Mouse (Mus musculus) hindbrain, embryonic 15.5 days (tissue): ENCODE data around the gene Ndst2. TPM values are rescaled to one million over a fixed set of nuclear protein-coding genes. Genes with fewer than 3 reads are reported as not detected.

Source experiments
- ATAC-seq: fragments of 200-750 bp; cut with Nextera tagmentation; 2 replicates; pipeline ENCODE4 v1.8.0; 2017; ENCODE audit warnings: low read depth, moderate number of reproducible peaks, moderate TSS enrichment; ENCODE audit not compliant: low FRiP score
- H3K27ac ChIP-seq: fragments of 300-500 bp; sonication (generic); replicated peaks from 2 replicates; pipeline ENCODE4 v1.5.1; 2015; ENCODE audit warnings: mild to moderate bottlenecking, inconsistent platforms
- H3K27me3 ChIP-seq: fragments of 300-500 bp; sonication (generic); 2 replicates; pipeline ENCODE4 v1.6.1; 2015; ENCODE audit warnings: control low read depth, inconsistent platforms
- H3K36me3 ChIP-seq: fragments of 300-500 bp; sonication (generic); 2 replicates; pipeline ENCODE4 v1.6.1; 2015; ENCODE audit warnings: control low read depth, inconsistent platforms
- H3K4me1 ChIP-seq: fragments of 300-500 bp; sonication (generic); replicated peaks from 2 replicates; pipeline ENCODE4 v1.6.1; 2015; ENCODE audit warnings: control low read depth, inconsistent platforms
- H3K4me2 ChIP-seq: fragments of 300-500 bp; sonication (generic); 2 replicates; pipeline ENCODE4 v1.6.1; 2015; ENCODE audit warnings: moderate library complexity, mild to moderate bottlenecking, inconsistent platforms
- H3K4me3 ChIP-seq: fragments of 300-500 bp; sonication (generic); 2 replicates; pipeline ENCODE4 v1.5.1; 2015; ENCODE audit warnings: mild to moderate bottlenecking, inconsistent platforms
- H3K9ac ChIP-seq: fragments of 300-500 bp; sonication (generic); 2 replicates; pipeline ENCODE4 v1.6.1; 2015; ENCODE audit warnings: inconsistent platforms
- H3K9me3 ChIP-seq: fragments of 300-500 bp; sonication (generic); 2 replicates; pipeline ENCODE4 v1.6.1; 2016; ENCODE audit warnings: control low read depth, inconsistent platforms
- WGBS: fragments of 180-500 bp; shearing (Covaris S2); methylation state at CpG from one replicate; pipeline ENCODE4 v1.1.7; 2015; 5-methylcytosine and 5-hydroxymethylcytosine counted together
- polyA plus RNA-seq: library from polyadenylated mRNA; unstranded; fragments of >200 nt; fragmentation: Nextera tagmentation; extraction: Ambion mirVana; gene quantifications from 2 replicates; pipeline ENCODE4 v1.2.1, GENCODE M21; 2015

Ndst2 gene
- polyA plus RNA-seq, 1 experiment from 2014 or later, result 19.9 TPM

GRCm38 (mm10) chr14:20735892-20736390 lies 1.6 kb upstream of the Ndst2 start:
- Histone ChIP-seq H3K9ac (no peak overlapping the region), H3K36me3 (peaks cover 36% of the 10 kb centered on the region), H3K4me1 (peaks cover 18% of the 10 kb centered on the region), H3K27me3 (no peaks in the 10 kb centered on the region), H3K4me2 (no peak overlapping the region), H3K9me3 (no peaks in the 10 kb centered on the region), H3K4me3 (no peak overlapping the region), H3K27ac (0 out of 2 replicates have a peak overlapping the region, but pooled peaks have one; percentile 2)
- 84% methylated on average over 13 of the region's 13 CpGs for WGBS
- ATAC-seq, result no peak

DNA sequence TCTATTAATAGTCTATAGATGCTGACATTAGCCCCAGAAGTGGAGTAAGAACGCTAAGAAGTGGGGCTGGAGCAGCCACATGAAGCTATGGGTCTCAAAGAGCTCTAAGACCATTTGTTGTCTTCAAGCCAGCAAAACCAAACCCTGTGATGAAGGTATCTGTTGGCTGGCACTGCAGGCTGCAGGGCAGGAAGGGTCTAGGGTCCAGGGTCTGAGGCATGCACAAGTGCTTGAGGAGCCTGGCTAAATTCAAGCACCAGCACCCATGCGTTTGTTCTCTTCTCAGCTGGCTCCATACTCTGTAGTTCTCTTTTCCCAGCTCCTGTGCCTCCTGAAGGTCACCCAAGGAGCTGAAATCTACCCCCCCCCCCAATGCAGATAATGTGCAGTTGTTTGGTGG lies 690 bp upstream of the Ndst2 start:
- no peak for ATAC-seq
- Histone ChIP-seq H3K36me3 (peaks cover 44% of the 10 kb centered on the region), H3K9ac (no peak overlapping the region), H3K27me3 (no peaks in the 10 kb centered on the region), H3K27ac (peak overlapping the region; percentile 90), H3K9me3 (no peaks in the 10 kb centered on the region), H3K4me1 (peaks cover 18% of the 10 kb centered on the region), H3K4me2 (peak overlapping the region; percentile 81), H3K4me3 (0 out of 2 replicates have a peak overlapping the region, but pooled peaks have one; percentile 67)
- 63% methylated on average over 2 of the region's 2 CpGs for WGBS

DNA sequence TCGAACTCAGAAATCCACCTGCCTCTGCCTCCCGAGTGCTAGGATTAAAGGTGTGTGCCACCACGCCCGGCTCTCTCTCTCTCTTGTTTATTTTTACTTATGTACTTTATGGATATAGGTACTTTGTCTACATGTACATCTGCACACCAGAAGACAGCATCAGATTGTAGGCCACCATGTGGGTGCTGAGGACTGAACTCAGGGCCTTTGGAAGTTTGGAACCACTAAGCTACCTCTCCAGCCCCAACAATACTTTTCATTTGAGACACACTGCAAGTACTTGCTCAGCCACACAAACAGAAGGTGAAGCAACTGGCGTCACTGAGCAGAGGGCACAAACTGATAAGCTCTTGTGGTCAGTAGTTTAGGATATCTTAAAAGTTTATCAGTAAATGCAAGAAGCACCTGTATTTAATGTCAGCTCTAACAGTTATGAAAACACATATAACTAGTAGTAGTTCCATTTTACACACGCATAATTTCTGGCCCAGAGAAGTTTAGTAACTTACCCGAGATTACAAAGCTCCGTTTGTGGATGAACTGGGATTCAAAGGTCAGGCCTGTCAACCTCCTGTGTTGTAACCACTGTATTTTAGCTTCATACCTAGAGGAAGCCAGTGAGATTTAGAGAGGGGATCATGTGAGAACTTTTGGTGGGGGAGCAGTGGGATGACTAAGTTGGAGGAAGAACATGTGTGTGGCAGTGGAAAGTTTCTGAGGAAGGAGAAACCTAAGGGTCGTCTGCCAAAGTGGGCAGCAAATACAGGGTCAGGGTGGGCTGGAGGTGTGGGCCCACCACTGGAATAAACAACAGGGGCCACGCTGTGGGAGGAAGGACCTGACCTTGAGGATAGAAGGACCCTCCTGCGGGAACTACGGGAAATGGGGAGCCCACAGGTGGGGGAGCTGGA lies 1.1 kb downstream of the Ndst2 start:
- H3K9me3 ChIP-seq, result no peaks in the 10 kb centered on the region
- H3K27me3 ChIP-seq, result no peaks in the 10 kb centered on the region
- peak overlapping the region; percentile 90 for H3K27ac ChIP-seq
- peaks cover 18% of the 10 kb centered on the region for H3K4me1 ChIP-seq
- H3K36me3 ChIP-seq, result peaks cover 44% of the 10 kb centered on the region
- H3K4me2 ChIP-seq, result peak overlapping the region; percentile 81
- 50% methylated on average over 12 of the region's 12 CpGs for WGBS
- H3K4me3 ChIP-seq, result peak overlapping the region; percentile 67
- peak overlapping the region; percentile 79 for H3K9ac ChIP-seq
- no peak for ATAC-seq

DNA sequence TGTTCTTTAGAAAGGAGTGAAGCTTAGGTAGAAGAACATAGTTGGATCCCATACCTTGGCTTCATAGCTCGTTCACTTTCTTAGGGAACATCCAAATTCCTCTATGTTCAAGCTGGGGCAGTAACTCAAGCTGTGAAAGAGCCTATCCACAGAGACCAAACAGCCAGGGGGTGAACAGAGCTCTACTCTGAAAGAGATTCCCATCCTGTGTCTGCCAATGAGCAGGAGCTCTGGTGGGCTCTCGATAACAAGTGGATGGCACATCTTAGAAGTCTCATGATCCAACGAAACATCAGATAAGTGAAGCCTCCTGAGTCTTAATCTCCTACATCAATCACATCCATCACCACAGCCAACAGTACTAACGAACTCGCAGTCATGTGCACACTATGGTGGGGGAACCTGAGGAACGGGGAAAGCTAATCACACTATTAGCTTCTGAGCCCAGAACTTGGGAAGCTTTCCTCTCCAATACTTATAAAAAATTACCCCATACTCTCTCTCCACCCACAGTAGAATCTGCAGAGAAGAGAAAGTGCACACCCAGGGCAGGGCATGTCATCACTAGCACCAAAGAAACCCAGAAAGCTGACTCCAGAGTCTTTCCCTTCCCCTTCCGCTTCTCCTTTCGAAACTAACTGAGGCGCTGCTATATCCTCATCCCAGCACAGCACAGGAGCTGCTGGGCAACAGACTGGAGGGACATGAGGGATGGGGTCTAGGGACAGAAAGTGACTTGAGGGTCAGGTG lies 3.3 kb downstream of the Ndst2 start:
- Histone ChIP-seq H3K36me3 (peaks cover 49% of the 10 kb centered on the region), H3K9me3 (no peaks in the 10 kb centered on the region), H3K27me3 (no peaks in the 10 kb centered on the region), H3K4me2 (no peak overlapping the region), H3K27ac (no peak overlapping the region), H3K4me1 (peaks cover 18% of the 10 kb centered on the region), H3K4me3 (no peak overlapping the region), H3K9ac (no peak overlapping the region)
- ATAC-seq, result no peak
- WGBS, result 89% methylated on average over 9 of the region's 9 CpGs

DNA sequence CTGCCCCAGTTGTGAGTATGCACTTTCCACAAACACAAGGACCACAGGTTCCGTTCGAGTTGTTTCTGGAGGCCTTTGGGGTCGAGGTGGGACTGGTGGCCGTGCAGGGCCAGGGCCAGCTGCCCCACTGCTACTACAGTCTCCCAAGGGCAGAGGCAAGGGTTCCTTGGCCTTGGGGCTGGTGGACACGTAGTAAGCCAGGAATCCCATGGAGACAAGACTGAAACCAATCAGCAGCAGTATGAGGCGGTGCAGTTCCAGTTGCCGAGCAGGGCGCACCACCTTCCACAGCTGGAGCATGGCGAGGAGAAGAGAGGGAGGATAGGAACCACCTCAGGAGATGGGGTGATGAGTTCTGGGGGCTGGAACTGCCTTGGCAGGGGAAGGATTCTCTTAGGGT lies 4.5 kb downstream of the Ndst2 start:
- H3K4me2 ChIP-seq, result no peak overlapping the region
- H3K27me3 ChIP-seq, result no peaks in the 10 kb centered on the region
- no peak overlapping the region for H3K4me3 ChIP-seq
- H3K9me3 ChIP-seq, result no peaks in the 10 kb centered on the region
- 96% methylated on average over 9 of the region's 9 CpGs for WGBS
- no peak overlapping the region for H3K9ac ChIP-seq
- no peak overlapping the region for H3K27ac ChIP-seq
- H3K4me1 ChIP-seq, result peaks cover 14% of the 10 kb centered on the region
- ATAC-seq, result no peak
- H3K36me3 ChIP-seq, result peaks cover 57% of the 10 kb centered on the region

GRCm38 (mm10) chr14:20725660-20726339 lies 8.6 kb downstream of the Ndst2 start:
- Histone ChIP-seq H3K4me1 (no peaks in the 10 kb centered on the region), H3K9ac (no peak overlapping the region), H3K4me2 (no peak overlapping the region), H3K27me3 (no peaks in the 10 kb centered on the region), H3K36me3 (peaks cover 94% of the 10 kb centered on the region), H3K27ac (no peak overlapping the region), H3K9me3 (no peaks in the 10 kb centered on the region), H3K4me3 (no peak overlapping the region)
- ATAC-seq, result no peak
- WGBS, result 85% methylated on average over 6 of the region's 6 CpGs

DNA sequence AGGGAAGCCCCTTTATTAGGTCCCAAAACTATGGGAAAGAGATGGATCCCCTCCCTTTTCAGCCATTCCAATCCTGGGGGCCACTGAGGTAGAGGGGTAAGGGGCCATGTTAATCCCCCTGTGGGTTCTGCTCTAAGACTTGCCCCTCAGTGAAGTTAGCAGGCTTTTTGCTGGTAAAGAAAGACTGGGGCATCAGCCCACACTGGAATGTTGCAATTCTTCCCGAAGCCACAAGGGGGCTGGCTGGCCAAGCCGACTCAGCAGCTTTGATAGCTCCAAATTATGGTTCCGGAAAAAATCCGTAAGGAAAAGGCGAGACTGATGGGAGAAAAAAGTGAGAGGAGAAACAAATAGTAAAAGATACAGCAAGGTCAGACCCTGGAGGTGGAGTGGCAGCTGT lies 10.3 kb downstream of the Ndst2 start:
- 28% methylated on average over 5 of the region's 5 CpGs for WGBS
- H3K9me3 ChIP-seq, result no peaks in the 10 kb centered on the region
- no peak overlapping the region for H3K27ac ChIP-seq
- H3K4me2 ChIP-seq, result no peak overlapping the region
- H3K4me3 ChIP-seq, result no peak overlapping the region
- ATAC-seq, result no peak
- no peaks in the 10 kb centered on the region for H3K27me3 ChIP-seq
- H3K36me3 ChIP-seq, result peaks cover 94% of the 10 kb centered on the region
- H3K4me1 ChIP-seq, result no peaks in the 10 kb centered on the region
- H3K9ac ChIP-seq, result no peak overlapping the region

DNA sequence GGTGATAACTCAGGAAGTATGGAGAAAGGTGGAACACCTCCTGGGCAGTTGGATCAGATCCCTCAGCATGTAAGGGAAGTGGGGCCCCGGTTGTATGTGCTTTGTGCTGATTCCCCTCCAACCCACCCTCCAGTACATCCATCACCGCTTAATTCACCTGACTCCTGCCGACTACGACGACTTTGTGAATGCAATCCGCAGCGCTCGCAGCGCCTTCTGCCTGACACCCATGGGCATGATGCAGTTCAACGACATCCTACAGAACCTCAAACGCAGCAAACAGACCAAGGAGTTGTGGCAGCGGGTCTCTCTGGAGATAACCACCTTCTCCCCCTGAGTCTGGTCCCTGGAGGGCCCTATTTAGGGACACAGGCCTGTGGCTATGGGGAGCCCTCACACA lies 11.4 kb downstream of the Ndst2 start:
- 86% methylated on average over 12 of the region's 12 CpGs for WGBS
- no peak overlapping the region for H3K4me3 ChIP-seq
- no peak overlapping the region for H3K4me2 ChIP-seq
- peaks cover 94% of the 10 kb centered on the region for H3K36me3 ChIP-seq
- ATAC-seq, result no peak
- H3K9ac ChIP-seq, result no peak overlapping the region
- H3K9me3 ChIP-seq, result no peaks in the 10 kb centered on the region
- H3K27me3 ChIP-seq, result no peaks in the 10 kb centered on the region
- no peaks in the 10 kb centered on the region for H3K4me1 ChIP-seq
- H3K27ac ChIP-seq, result no peak overlapping the region

- WGBS, result 94% methylated on average over 4 of the region's 4 CpGs
- Histone ChIP-seq H3K27ac (no peak overlapping the region), H3K36me3 (peaks cover 95% of the 10 kb centered on the region), H3K9me3 (no peaks in the 10 kb centered on the region), H3K4me2 (no peak overlapping the region), H3K4me3 (no peak overlapping the region), H3K4me1 (no peaks in the 10 kb centered on the region), H3K9ac (no peak overlapping the region), H3K27me3 (no peaks in the 10 kb centered on the region)
- ATAC-seq, result peak; percentile 33; the same call in 1 of the 2 replicates
Measured at GRCm38 (mm10) chr14:20721371-20721770, 13.0 kb downstream of the Ndst2 start.

DNA sequence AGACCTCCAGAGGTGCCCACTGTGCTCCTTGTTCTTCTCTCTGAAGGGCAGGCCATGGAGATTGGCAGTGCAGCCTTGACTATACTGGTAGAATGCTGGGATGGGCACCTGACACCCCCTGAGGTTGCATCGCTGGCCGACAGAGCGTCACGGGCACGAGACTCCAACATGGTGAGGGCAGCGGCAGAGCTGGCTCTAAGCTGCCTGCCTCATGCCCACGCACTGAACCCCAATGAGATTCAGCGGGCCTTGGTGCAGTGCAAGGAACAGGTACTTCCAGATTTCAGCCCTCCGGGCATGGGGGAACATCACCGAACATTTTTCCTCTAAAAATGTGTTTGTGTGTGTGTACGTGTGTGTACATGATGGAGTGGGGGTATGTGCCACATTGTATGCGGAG lies 14.6 kb downstream of the Ndst2 start:
- no peaks in the 10 kb centered on the region for H3K9me3 ChIP-seq
- ATAC-seq, result no peak
- no peaks in the 10 kb centered on the region for H3K4me1 ChIP-seq
- H3K4me2 ChIP-seq, result no peak overlapping the region
- WGBS, result 94% methylated on average over 12 of the region's 12 CpGs
- H3K4me3 ChIP-seq, result no peak overlapping the region
- no peak overlapping the region for H3K9ac ChIP-seq
- peaks cover 98% of the 10 kb centered on the region for H3K36me3 ChIP-seq
- H3K27ac ChIP-seq, result no peak overlapping the region
- no peaks in the 10 kb centered on the region for H3K27me3 ChIP-seq

DNA sequence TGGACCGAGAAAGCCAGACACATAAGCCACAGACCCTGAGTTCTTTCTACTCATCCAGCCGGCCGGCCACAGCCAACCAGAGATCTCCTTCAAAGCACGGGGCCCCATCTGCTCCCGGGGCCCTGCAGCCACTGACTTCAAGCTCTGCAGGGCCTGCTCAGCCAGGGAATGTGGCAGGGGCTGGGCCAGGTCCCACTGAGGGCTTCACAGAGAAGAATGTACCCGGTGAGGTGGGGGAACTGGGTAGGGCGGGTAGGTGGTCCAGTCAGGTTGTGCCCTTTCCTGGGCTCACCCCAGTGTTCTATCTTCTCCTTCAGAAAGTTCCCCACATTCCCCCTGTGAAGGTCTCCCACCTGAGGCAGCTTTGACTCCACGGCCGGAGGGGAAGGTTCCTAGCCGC lies 15.9 kb downstream of the Ndst2 start:
- Histone ChIP-seq H3K4me3 (no peak overlapping the region), H3K9ac (no peak overlapping the region), H3K27ac (no peak overlapping the region), H3K36me3 (peaks cover 99% of the 10 kb centered on the region), H3K9me3 (no peaks in the 10 kb centered on the region), H3K27me3 (no peaks in the 10 kb centered on the region), H3K4me1 (no peaks in the 10 kb centered on the region), H3K4me2 (no peak overlapping the region)
- ATAC-seq, result no peak
- WGBS, result 91% methylated on average over 10 of the region's 10 CpGs

GRCm38 (mm10) chr14:20713832-20714231 lies 20.5 kb downstream of the Ndst2 start:
- Histone ChIP-seq H3K9ac (no peak overlapping the region), H3K4me3 (no peak overlapping the region), H3K27ac (no peak overlapping the region), H3K4me1 (peaks cover 12% of the 10 kb centered on the region), H3K4me2 (no peak overlapping the region), H3K36me3 (peaks cover 87% of the 10 kb centered on the region), H3K27me3 (no peaks in the 10 kb centered on the region), H3K9me3 (no peaks in the 10 kb centered on the region)
- 73% methylated on average over 11 of the region's 11 CpGs for WGBS
- ATAC-seq, result no peak
